Mouse (Mus musculus): ENCODE results near the gene Olfr90. TPM values are rescaled to one million over a fixed set of nuclear protein-coding genes. Genes with fewer than 3 reads are reported as not detected.

Gene Olfr90
- total and polyA plus RNA-seq, 3 experiments, result not detected

DNA sequence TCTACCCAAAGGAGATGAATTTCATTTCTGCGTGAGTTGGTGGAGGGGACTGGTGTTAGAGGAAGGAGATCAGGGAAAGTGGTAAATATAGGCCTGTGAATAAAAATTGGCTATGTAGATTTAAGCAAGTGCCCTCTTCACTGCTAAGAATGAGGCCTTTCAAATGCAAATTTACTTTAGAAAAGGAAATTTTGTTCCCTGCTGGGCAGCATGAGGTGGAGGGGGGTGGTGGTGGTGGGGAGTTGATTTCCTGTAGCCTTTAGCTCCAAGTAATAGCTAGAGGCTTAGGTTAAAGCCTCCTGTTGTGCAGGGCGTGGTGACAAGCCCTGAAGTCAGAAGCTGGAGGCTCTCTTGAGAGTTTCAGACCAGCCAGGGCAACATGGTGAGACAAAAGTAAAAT, 9.3 kb downstream of the Olfr90 start:
- H3K36me3 ChIP-seq (replicated peaks in 1 of 2; ENCODE audit: control insufficient read depth in 1 of 2, insufficient read depth in 1 of 2, low read length in 1 of 2), result peaks cover 6 to 30% of the 10 kb centered on the region in 2 experiments
- dilution Hi-C loops (cut with MboI; ENCODE audit: extremely low pct_ligation_motif_present, extremely low pct_unique_long_range_greater_than_20kb, low sequenced_read_pairs) (no loop called here), in situ Hi-C loops (cut with MboI; ENCODE audit: low pct_ligation_motif_present, low pct_unique_long_range_greater_than_20kb, low sequenced_read_pairs) (loop anchor here (5.0 kb wide), 1 partner anchor 123 kb away; the partner anchor contains the start of gene Olfr94)
- DNase-seq (ENCODE audit: extremely low read depth), result no peak
- TF ChIP-seq CHD1 (IDR thresholded peaks at IDR 0.05; ENCODE audit: low read depth, low read length), result no peak
- TF ChIP-seq MAX (IDR thresholded peaks at IDR 0.05; ENCODE audit: low read length), result no peak
- no peak for TF ChIP-seq SMC3 (IDR thresholded peaks at IDR 0.05; ENCODE audit: low read depth, low read length)
- TF ChIP-seq JUN (IDR thresholded peaks at IDR 0.05; ENCODE audit: insufficient read depth, low read depth, low read length), result no peak
- no peak for TF ChIP-seq MAFK (IDR thresholded peaks at IDR 0.05; ENCODE audit: insufficient replicate concordance, low read length)
- TF ChIP-seq RCOR1 (conservative IDR thresholded peaks at IDR 0.05; ENCODE audit: low read depth, low read length), result no peak
- TF ChIP-seq CHD2 (IDR thresholded peaks at IDR 0.05; ENCODE audit: low read length), result no peak
- no peak for TF ChIP-seq POLR2AphosphoS2 (IDR thresholded peaks at IDR 0.05; ENCODE audit: low read depth, low read length)
- TF ChIP-seq MAZ (IDR thresholded peaks at IDR 0.05; ENCODE audit: low read depth, low read length), result no peak
- H3K4me1 ChIP-seq (ENCODE audit: control insufficient read depth in 1 of 2, insufficient read depth in 2 of 2), result peaks cover 0 to 10% of the 10 kb centered on the region in 2 experiments; a peak in 1 of 4 replicates
- no peak overlapping the region for H3K4me2 ChIP-seq (ENCODE audit: insufficient read depth, low read depth, poor library complexity, severe bottlenecking)
- H3K4me3 ChIP-seq (replicated peaks in 1 of 3; ENCODE audit: low read depth in 2 of 3, low read length in 2 of 3, poor library complexity in 1 of 3), result no peak overlapping the region
- H3K9me3 ChIP-seq (replicated peaks; ENCODE audit: low read length), result no peaks in the 10 kb centered on the region
- no peak overlapping the region for H3K27ac ChIP-seq (ENCODE audit: insufficient read depth, low read depth)
- no peaks in the 10 kb centered on the region for H3K79me2 ChIP-seq (replicated peaks; ENCODE audit: control insufficient read depth, extremely low read depth, insufficient read depth, poor library complexity, severe bottlenecking)
- no peaks in the 10 kb centered on the region for H3K27me3 ChIP-seq (replicated peaks)
- no peak overlapping the region for H3K9ac ChIP-seq (ENCODE audit: insufficient read depth, low read depth)

- DNase-seq (ENCODE audit: extremely low read depth), result no peak
- Histone ChIP-seq H3K4me1 (ENCODE audit: control insufficient read depth in 1 of 2, insufficient read depth in 2 of 2) (peaks cover 0 to 10% of the 10 kb centered on the region in 2 experiments; a peak in 1 of 4 replicates), H3K27me3 (replicated peaks) (no peaks in the 10 kb centered on the region), H3K79me2 (replicated peaks; ENCODE audit: control insufficient read depth, extremely low read depth, insufficient read depth, poor library complexity, severe bottlenecking) (no peaks in the 10 kb centered on the region), H3K27ac (ENCODE audit: insufficient read depth, low read depth) (no peak overlapping the region), H3K36me3 (replicated peaks in 1 of 2; ENCODE audit: control insufficient read depth in 1 of 2, insufficient read depth in 1 of 2, low read length in 1 of 2) (peaks cover 10 to 37% of the 10 kb centered on the region in 2 experiments), H3K9me3 (replicated peaks; ENCODE audit: low read length) (no peaks in the 10 kb centered on the region), H3K4me2 (ENCODE audit: insufficient read depth, low read depth, poor library complexity, severe bottlenecking) (no peak overlapping the region), H3K4me3 (replicated peaks in 1 of 3; ENCODE audit: low read depth in 2 of 3, low read length in 2 of 3, poor library complexity in 1 of 3) (no peak overlapping the region), H3K9ac (ENCODE audit: insufficient read depth, low read depth) (no peak overlapping the region)
- in situ Hi-C loops (cut with MboI; ENCODE audit: low pct_ligation_motif_present, low pct_unique_long_range_greater_than_20kb, low sequenced_read_pairs) (loop anchor here (5.0 kb wide), 1 partner anchor 124 kb away; the partner anchor contains the start of gene Olfr94), dilution Hi-C loops (cut with MboI; ENCODE audit: extremely low pct_ligation_motif_present, extremely low pct_unique_long_range_greater_than_20kb, low sequenced_read_pairs) (no loop called here)
- TF ChIP-seq CTCF (conservative IDR thresholded peaks at IDR 0.05 in 1 of 2, IDR thresholded peaks at IDR 0.05 in 1 of 2; ENCODE audit: low read depth in 2 of 2, low read length in 2 of 2) (no peak), ZC3H11A (IDR thresholded peaks at IDR 0.05; ENCODE audit: low read depth, low read length) (no peak), JUND (conservative IDR thresholded peaks at IDR 0.05; ENCODE audit: low read depth, low read length) (no peak), KAT2A (IDR thresholded peaks at IDR 0.05; ENCODE audit: insufficient replicate concordance, low read length) (no peak), GABPA (IDR thresholded peaks at IDR 0.05; ENCODE audit: insufficient replicate concordance, low read depth, low read length) (no peak), ZKSCAN1 (IDR thresholded peaks at IDR 0.05; ENCODE audit: borderline replicate concordance, low read depth, low read length) (no peak), USF1 (IDR thresholded peaks at IDR 0.05; ENCODE audit: low read depth, low read length) (no peak), EP300 (IDR thresholded peaks at IDR 0.05; ENCODE audit: low read length) (no peak), E2F4 (IDR thresholded peaks at IDR 0.05; ENCODE audit: insufficient replicate concordance, low read depth, low read length) (no peak), CHD2 (IDR thresholded peaks at IDR 0.05; ENCODE audit: low read length) (no peak), ETS1 (conservative IDR thresholded peaks at IDR 0.05; ENCODE audit: low read depth, low read length) (no peak), MEF2A (IDR thresholded peaks at IDR 0.05; ENCODE audit: borderline replicate concordance, low read depth, low read length) (no peak), TBP (conservative IDR thresholded peaks at IDR 0.05; ENCODE audit: low read depth, low read length) (no peak), MYC (IDR thresholded peaks at IDR 0.05; ENCODE audit: low read depth, low read length) (no peak), RAD21 (IDR thresholded peaks at IDR 0.05; ENCODE audit: low read depth, low read length) (no peak), SIN3A (IDR thresholded peaks at IDR 0.05; ENCODE audit: low read length) (no peak)
These were observed 10.1 kb downstream of the Olfr90 start for GRCm38 (mm10) chr17:37078193-37078592.
